Mouse (Mus musculus): Measurements from ENCODE around the gene Pop5. TPM values are rescaled to one million over a fixed set of nuclear protein-coding genes. Genes with fewer than 3 reads are reported as not detected.
A peak's percentile ranks its signal among the peaks of the same experiment; 100 is the strongest.

The Pop5 gene
- polyA plus RNA-seq (2014; fragmentation: Nextera tagmentation; extraction: Ambion mirVana), result 91.0 and 98.7 TPM in 2 replicates

- Histone ChIP-seq H3K4me2 (peak within 1 kb of the TSS; percentile 77), H3K36me3 (ENCODE audit: control insufficient read depth, insufficient read depth, low read length) (peaks cover 7% of the 10 kb centered on the region; the same call in 1 of the 2 replicates), H3K4me1 (ENCODE audit: control insufficient read depth, insufficient read depth, low read length) (peaks cover 15% of the 10 kb centered on the region), H3K9ac (ENCODE audit: low read length) (peak within 1 kb of the TSS; percentile 56), H3K4me3 (ENCODE audit: low read depth, low read length) (peak within 1 kb of the TSS; percentile 41), H3K9me3 (ENCODE audit: control insufficient read depth, low read length) (no peaks in the 10 kb centered on the region), H3K27ac (ENCODE audit: low read depth, low read length) (no peak within 1 kb of the TSS), H3K27me3 (ENCODE audit: control insufficient read depth, insufficient read depth, low read length) (peaks cover 15% of the 10 kb centered on the region)
- ATAC-seq (ENCODE audit: low FRiP score) (peak; percentile 64), DNase-seq (ENCODE audit: low spot score, missing footprints) (peak; percentile 100)
- 2% methylated on average over 21 of the region's 21 CpGs for WGBS
Measured at GRCm38 (mm10) chr5:115235786-115236263, at the start of gene Pop5. Gene Pop5 (plus strand): TSS chr5:115235836.

- 42% methylated on average over 17 of the region's 17 CpGs for WGBS
Measured at GRCm38 (mm10) chr5:115186371-115187073, 49.1 kb upstream of the Pop5 start.

GRCm38 (mm10) chr5:115187188-115188131 is 48.2 kb upstream of the Pop5 start:
- peak overlapping the region; percentile 10; the same call in 1 of the 2 replicates for H3K4me2 ChIP-seq
- DNase-seq (ENCODE audit: low spot score, missing footprints) (peak; percentile 99), ATAC-seq (ENCODE audit: low FRiP score) (peak; percentile 77)
- H3K4me3 ChIP-seq (ENCODE audit: low read depth, low read length), result no peak overlapping the region
- H3K9me3 ChIP-seq (ENCODE audit: control insufficient read depth, low read length), result no peaks in the 10 kb centered on the region
- no peaks in the 10 kb centered on the region for H3K36me3 ChIP-seq (ENCODE audit: control insufficient read depth, insufficient read depth, low read length)
- H3K27ac ChIP-seq (ENCODE audit: low read depth, low read length), result no peak overlapping the region
- H3K27me3 ChIP-seq (ENCODE audit: control insufficient read depth, insufficient read depth, low read length), result peaks cover 28% of the 10 kb centered on the region
- 22% methylated on average over 26 of the region's 26 CpGs for WGBS
- peaks cover 23% of the 10 kb centered on the region for H3K4me1 ChIP-seq (ENCODE audit: control insufficient read depth, insufficient read depth, low read length)
- H3K9ac ChIP-seq (ENCODE audit: low read length), result 0 out of 2 replicates have a peak overlapping the region, but pooled peaks have one; percentile 28

More at GRCm38 (mm10) chr5:115186371-115187073, 49.1 kb upstream of the Pop5 start:
- no peaks in the 10 kb centered on the region for H3K9me3 ChIP-seq (ENCODE audit: control insufficient read depth, low read length)
- no peaks in the 10 kb centered on the region for H3K36me3 ChIP-seq (ENCODE audit: control insufficient read depth, insufficient read depth, low read length)
- DNase-seq (ENCODE audit: low spot score, missing footprints) (peak; percentile 77), ATAC-seq (ENCODE audit: low FRiP score) (0 out of 2 replicates have a peak, but pooled peaks have one; percentile 35)
- H3K4me3 ChIP-seq (ENCODE audit: low read depth, low read length), result no peak overlapping the region
- no peak overlapping the region for H3K27ac ChIP-seq (ENCODE audit: low read depth, low read length)
- H3K4me1 ChIP-seq (ENCODE audit: control insufficient read depth, insufficient read depth, low read length), result peaks cover 18% of the 10 kb centered on the region
- H3K27me3 ChIP-seq (ENCODE audit: control insufficient read depth, insufficient read depth, low read length), result peaks cover 19% of the 10 kb centered on the region
- H3K9ac ChIP-seq (ENCODE audit: low read length), result no peak overlapping the region
- peak overlapping the region; percentile 10; the same call in 1 of the 2 replicates for H3K4me2 ChIP-seq

GRCm38 (mm10) chr5:115188824-115189223 is 46.8 kb upstream of the Pop5 start:
- 56% methylated on average over 5 of the region's 5 CpGs for WGBS
- Histone ChIP-seq H3K9me3 (ENCODE audit: control insufficient read depth, low read length) (no peaks in the 10 kb centered on the region), H3K4me3 (ENCODE audit: low read depth, low read length) (no peak overlapping the region), H3K36me3 (ENCODE audit: control insufficient read depth, insufficient read depth, low read length) (no peaks in the 10 kb centered on the region), H3K4me2 (no peak overlapping the region), H3K27me3 (ENCODE audit: control insufficient read depth, insufficient read depth, low read length) (peaks cover 42% of the 10 kb centered on the region), H3K27ac (ENCODE audit: low read depth, low read length) (no peak overlapping the region), H3K4me1 (ENCODE audit: control insufficient read depth, insufficient read depth, low read length) (peaks cover 37% of the 10 kb centered on the region), H3K9ac (ENCODE audit: low read length) (no peak overlapping the region)
- DNase-seq (ENCODE audit: low spot score, missing footprints) (peak; percentile 84), ATAC-seq (ENCODE audit: low FRiP score) (no peak)

GRCm38 (mm10) chr5:115190081-115190480 is 45.6 kb upstream of the Pop5 start:
- Histone ChIP-seq H3K27me3 (ENCODE audit: control insufficient read depth, insufficient read depth, low read length) (peaks cover 55% of the 10 kb centered on the region), H3K27ac (ENCODE audit: low read depth, low read length) (no peak overlapping the region), H3K4me1 (ENCODE audit: control insufficient read depth, insufficient read depth, low read length) (peaks cover 35% of the 10 kb centered on the region), H3K9me3 (ENCODE audit: control insufficient read depth, low read length) (no peaks in the 10 kb centered on the region), H3K4me3 (ENCODE audit: low read depth, low read length) (no peak overlapping the region), H3K9ac (ENCODE audit: low read length) (no peak overlapping the region), H3K4me2 (no peak overlapping the region), H3K36me3 (ENCODE audit: control insufficient read depth, insufficient read depth, low read length) (no peaks in the 10 kb centered on the region)
- no peak for DNase-seq (ENCODE audit: low spot score, missing footprints)
- no peak for ATAC-seq (ENCODE audit: low FRiP score)
- 79% methylated on average over 12 of the region's 12 CpGs for WGBS

GRCm38 (mm10) chr5:115191880-115192827 is 43.5 kb upstream of the Pop5 start:
- Histone ChIP-seq H3K9ac (ENCODE audit: low read length) (peak overlapping the region; percentile 18), H3K4me1 (ENCODE audit: control insufficient read depth, insufficient read depth, low read length) (peaks cover 30% of the 10 kb centered on the region), H3K36me3 (ENCODE audit: control insufficient read depth, insufficient read depth, low read length) (no peaks in the 10 kb centered on the region), H3K4me3 (ENCODE audit: low read depth, low read length) (peak overlapping the region; percentile 7; the same call in 1 of the 2 replicates), H3K27me3 (ENCODE audit: control insufficient read depth, insufficient read depth, low read length) (peaks cover 57% of the 10 kb centered on the region), H3K9me3 (ENCODE audit: control insufficient read depth, low read length) (no peaks in the 10 kb centered on the region), H3K4me2 (no peak overlapping the region), H3K27ac (ENCODE audit: low read depth, low read length) (no peak overlapping the region)
- ATAC-seq (ENCODE audit: low FRiP score) (no peak), DNase-seq (ENCODE audit: low spot score, missing footprints) (peak; percentile 92)
- WGBS, result 11% methylated on average over 29 of the region's 29 CpGs

- Histone ChIP-seq H3K4me3 (ENCODE audit: low read depth, low read length) (peak overlapping the region; percentile 62), H3K27me3 (ENCODE audit: control insufficient read depth, insufficient read depth, low read length) (peaks cover 57% of the 10 kb centered on the region), H3K36me3 (ENCODE audit: control insufficient read depth, insufficient read depth, low read length) (no peaks in the 10 kb centered on the region), H3K4me2 (peak overlapping the region; percentile 100), H3K27ac (ENCODE audit: low read depth, low read length) (no peak overlapping the region), H3K9me3 (ENCODE audit: control insufficient read depth, low read length) (no peaks in the 10 kb centered on the region), H3K4me1 (ENCODE audit: control insufficient read depth, insufficient read depth, low read length) (peaks cover 24% of the 10 kb centered on the region), H3K9ac (ENCODE audit: low read length) (no peak overlapping the region; the same call in 1 of the 2 replicates)
- ATAC-seq (ENCODE audit: low FRiP score), result no peak
- WGBS, result 14% methylated on average over 7 of the region's 7 CpGs
- DNase-seq (ENCODE audit: low spot score, missing footprints), result peak; percentile 93
Measured at GRCm38 (mm10) chr5:115192828-115193195, 42.8 kb upstream of the Pop5 start.

GRCm38 (mm10) chr5:115193226-115193625 is 42.4 kb upstream of the Pop5 start:
- 0 out of 2 replicates have a peak, but pooled peaks have one; percentile 5 for ATAC-seq (ENCODE audit: low FRiP score)
- WGBS, result 0% methylated on average over 32 of the region's 34 CpGs

More at GRCm38 (mm10) chr5:115193226-115193625, 42.4 kb upstream of the Pop5 start:
- H3K4me2 ChIP-seq, result peak overlapping the region; percentile 100
- no peaks in the 10 kb centered on the region for H3K9me3 ChIP-seq (ENCODE audit: control insufficient read depth, low read length)
- peak overlapping the region; percentile 65 for H3K9ac ChIP-seq (ENCODE audit: low read length)
- H3K27me3 ChIP-seq (ENCODE audit: control insufficient read depth, insufficient read depth, low read length), result peaks cover 57% of the 10 kb centered on the region
- H3K4me3 ChIP-seq (ENCODE audit: low read depth, low read length), result peak overlapping the region; percentile 62
- H3K36me3 ChIP-seq (ENCODE audit: control insufficient read depth, insufficient read depth, low read length), result no peaks in the 10 kb centered on the region
- H3K27ac ChIP-seq (ENCODE audit: low read depth, low read length), result no peak overlapping the region
- H3K4me1 ChIP-seq (ENCODE audit: control insufficient read depth, insufficient read depth, low read length), result peaks cover 23% of the 10 kb centered on the region
- no peak for DNase-seq (ENCODE audit: low spot score, missing footprints)
